In the genomic region with DNA sequence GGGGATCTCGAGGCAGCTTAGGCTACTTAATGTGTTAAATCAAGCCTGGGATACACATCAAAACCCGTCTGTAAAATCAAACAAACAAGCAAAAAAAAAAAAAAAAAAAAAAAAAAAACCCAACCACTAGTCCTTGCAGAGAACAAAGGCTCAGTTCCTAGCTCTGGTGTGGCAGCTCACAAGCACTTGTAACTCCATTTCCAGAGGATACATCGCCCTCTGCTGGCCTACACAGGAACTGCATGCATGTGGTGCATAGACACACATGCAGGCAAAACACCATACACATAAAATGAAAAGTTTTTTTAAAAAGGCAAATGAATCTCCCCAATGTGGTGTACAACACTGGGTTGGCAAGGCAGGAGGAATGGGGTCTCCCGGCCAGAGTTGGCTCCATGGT, we compare ENCODE assay signal across 9 mouse cellular contexts. TPM values are rescaled to one million over a fixed set of nuclear protein-coding genes. Genes with fewer than 3 reads are reported as not detected.
A peak's percentile ranks its signal among the peaks of the same experiment; 100 is the strongest.
DNase-seq lines count a peak whose midpoint lies in the region; ATAC-seq and TF ChIP-seq lines count a peak whose summit lies in the region.
"Had no signal": no experiment of that assay in that cellular context is flagged by ENCODE, and none has a peak within 500 bp of the region (broad histone marks: within the 10 kb centered on the region; RNA-seq: fewer than 3 reads in every experiment).

No protein-coding gene starts in this region.

- no peak overlapping the region for H3K27ac ChIP-seq in hindbrain, postnatal 0 days
- no peak overlapping the region for H3K27ac ChIP-seq in hindbrain, embryonic 16.5 days (ENCODE audit: low read depth, low read length)
- H3K27ac ChIP-seq in cortical plate, adult 2 months (ENCODE audit: insufficient read depth, low read length), result no peak overlapping the region
- peak overlapping the region; percentile 78 to 88 for H3K27ac ChIP-seq in heart, embryonic 14.5 days (replicated peaks in 1 of 2; ENCODE audit: control insufficient read depth in 1 of 2, insufficient read depth in 1 of 2, low read depth in 2 of 2, low read length in 2 of 2)
- H3K27ac ChIP-seq in limb, embryonic 14.5 days (replicated peaks; ENCODE audit: low read depth, low read length), result no peak overlapping the region
- H3K27ac ChIP-seq: macrophage had no signal

- DNase-seq in hindbrain, postnatal 0 days (ENCODE audit: low spot score), result peak; percentile 65
- DNase-seq in ZHBTc4 (ENCODE audit: low read depth, low spot score), result peak; percentile 93
- peak; percentile 29 for DNase-seq in limb, embryonic 14.5 days (ENCODE audit: low spot score)
- peak; percentile 60 for DNase-seq in retina, adult 2 months (ENCODE audit: low read depth, low spot score)
- peak; percentile 77 to 83 for DNase-seq in thymus, postnatal 36 days

- WGBS in hindbrain, postnatal 0 days, result 52% methylated on average over 4 of the region's 4 CpGs
- WGBS in hindbrain, embryonic 16.5 days, result 54% methylated on average over 4 of the region's 4 CpGs
- WGBS in heart, embryonic 14.5 days, result 57% methylated on average over 4 of the region's 4 CpGs
- 56% methylated on average over 4 of the region's 4 CpGs for WGBS in limb, embryonic 14.5 days

- no peaks in the 10 kb centered on the region for H3K36me3 ChIP-seq in hindbrain, postnatal 0 days (ENCODE audit: insufficient read depth, low read length)
- H3K36me3 ChIP-seq in hindbrain, embryonic 16.5 days (ENCODE audit: control insufficient read depth, insufficient read depth, low read length), result no peaks in the 10 kb centered on the region
- H3K36me3 ChIP-seq in heart, embryonic 14.5 days (ENCODE audit: control insufficient read depth, insufficient read depth, low read length), result no peaks in the 10 kb centered on the region
- H3K36me3 ChIP-seq in limb, embryonic 14.5 days (ENCODE audit: control insufficient read depth, insufficient read depth, low read length), result no peaks in the 10 kb centered on the region

- no peak overlapping the region for H3K4me2 ChIP-seq in hindbrain, postnatal 0 days (ENCODE audit: low read depth, low read length)
- no peak overlapping the region for H3K4me2 ChIP-seq in hindbrain, embryonic 16.5 days (ENCODE audit: low read length)
- peak overlapping the region; percentile 4; the same call in 1 of the 2 replicates for H3K4me2 ChIP-seq in heart, embryonic 14.5 days (ENCODE audit: low read length)
- H3K4me2 ChIP-seq in limb, embryonic 14.5 days (replicated peaks; ENCODE audit: low read depth, low read length, severe bottlenecking), result no peak overlapping the region

- H3K4me3 ChIP-seq in hindbrain, postnatal 0 days (ENCODE audit: low read length), result no peak overlapping the region
- no peak overlapping the region for H3K4me3 ChIP-seq in hindbrain, embryonic 16.5 days (ENCODE audit: low read length)
- H3K4me3 ChIP-seq in cortical plate, adult 2 months (ENCODE audit: insufficient read depth, low read length), result no peak overlapping the region
- H3K4me3 ChIP-seq in heart, embryonic 14.5 days (ENCODE audit: control insufficient read depth in 1 of 2, insufficient read depth in 1 of 2, low read depth in 1 of 2, low read length in 2 of 2), result no peak overlapping the region
- H3K4me3 ChIP-seq in limb, embryonic 14.5 days (replicated peaks; ENCODE audit: low read length), result no peak overlapping the region

- H3K9ac ChIP-seq in hindbrain, postnatal 0 days (replicated peaks; ENCODE audit: low read length), result no peak overlapping the region
- no peak overlapping the region for H3K9ac ChIP-seq in hindbrain, embryonic 16.5 days (ENCODE audit: low read depth, low read length)
- no peak overlapping the region for H3K9ac ChIP-seq in heart, embryonic 14.5 days (ENCODE audit: low read length)
- H3K9ac ChIP-seq in limb, embryonic 14.5 days (ENCODE audit: low read depth, low read length, severe bottlenecking), result no peak overlapping the region

- TF ChIP-seq POLR2A in cortical plate, adult 2 months (IDR thresholded peaks at IDR 0.05; ENCODE audit: extremely low read depth, insufficient read depth, low read length), result no peak
- TF ChIP-seq POLR2A in limb, embryonic 14.5 days (IDR thresholded peaks at IDR 0.05; ENCODE audit: borderline replicate concordance, extremely low read depth, insufficient read depth, insufficient read length), result no peak

- no peaks in the 10 kb centered on the region for H3K4me1 ChIP-seq in hindbrain, postnatal 0 days (ENCODE audit: insufficient read depth, low read length)
- no peaks in the 10 kb centered on the region for H3K4me1 ChIP-seq in hindbrain, embryonic 16.5 days (ENCODE audit: control insufficient read depth, insufficient read depth, low read depth, low read length)
- no peaks in the 10 kb centered on the region for H3K4me1 ChIP-seq in cortical plate, adult 2 months (ENCODE audit: control insufficient read depth, insufficient read depth, low read length)
- peaks cover 5 to 10% of the 10 kb centered on the region in 2 experiments; a peak in 2 of 4 replicates for H3K4me1 ChIP-seq in heart, embryonic 14.5 days (ENCODE audit: control insufficient read depth in 2 of 2, insufficient read depth in 2 of 2, low read length in 2 of 2)
- H3K4me1 ChIP-seq in limb, embryonic 14.5 days (ENCODE audit: control insufficient read depth, insufficient read depth, low read length), result peaks cover under 1% of the 10 kb centered on the region; the same call in 1 of the 2 replicates

- 0 out of 2 replicates have a peak, but pooled peaks have one; percentile 61 for ATAC-seq in hindbrain, postnatal 0 days
- ATAC-seq in hindbrain, embryonic 16.5 days, result no peak
- ATAC-seq in heart, embryonic 14.5 days (ENCODE audit: insufficient number of reproducible peaks, insufficient read depth, low FRiP score, low read depth), result no peak
- no peak for ATAC-seq in limb, embryonic 14.5 days (ENCODE audit: low FRiP score, low read depth)

- TF ChIP-seq CTCF in hindbrain, postnatal 0 days (IDR thresholded peaks at IDR 0.05; ENCODE audit: low read depth), result peak; percentile 78
- peak; percentile 56 for TF ChIP-seq CTCF in cortical plate, adult 2 months (IDR thresholded peaks at IDR 0.05; ENCODE audit: extremely low read depth, insufficient read depth, low read length)

- no peaks in the 10 kb centered on the region for H3K27me3 ChIP-seq in hindbrain, postnatal 0 days (ENCODE audit: insufficient read depth, low read length)
- no peaks in the 10 kb centered on the region for H3K27me3 ChIP-seq in hindbrain, embryonic 16.5 days (replicated peaks; ENCODE audit: control insufficient read depth, insufficient read depth, low read length)
- no peaks in the 10 kb centered on the region for H3K27me3 ChIP-seq in heart, embryonic 14.5 days (ENCODE audit: control insufficient read depth, insufficient read depth, low read length)
- peaks cover 18% of the 10 kb centered on the region for H3K27me3 ChIP-seq in limb, embryonic 14.5 days (ENCODE audit: control insufficient read depth, insufficient read depth, low read length)

- no peaks in the 10 kb centered on the region for H3K9me3 ChIP-seq in hindbrain, postnatal 0 days (ENCODE audit: low read length)
- no peaks in the 10 kb centered on the region for H3K9me3 ChIP-seq in hindbrain, embryonic 16.5 days (ENCODE audit: control insufficient read depth, low read length)
- H3K9me3 ChIP-seq in heart, embryonic 14.5 days (ENCODE audit: control insufficient read depth, low read length), result no peaks in the 10 kb centered on the region
- H3K9me3 ChIP-seq in limb, embryonic 14.5 days (ENCODE audit: control insufficient read depth, low read length), result no peaks in the 10 kb centered on the region

RNA-seq across cellular contexts. Expression of gene Slc7a8, which starts 4.2 kb away (rescaled TPM):
- 8.9 and 10.6 TPM in 2 replicates for total RNA-seq in hindbrain, postnatal 0 days (2014; rRNA removed)
- polyA plus RNA-seq in hindbrain, postnatal 0 days (2015; fragmentation: Nextera tagmentation; extraction: Ambion mirVana), result 7.9 and 9.3 TPM in 2 replicates
- polyA plus RNA-seq in hindbrain, embryonic 16.5 days (2015; fragmentation: Nextera tagmentation; extraction: Ambion mirVana), result 8.6 and 11.2 TPM in 2 replicates
- 51.3 and 54.7 TPM in 2 replicates for polyA plus RNA-seq in cortical plate, adult 2 months (2012; rRNA removed)
- polyA plus RNA-seq in heart, embryonic 14.5 days (2014; fragmentation: Nextera tagmentation; extraction: Ambion mirVana), result 5.0 and 5.1 TPM in 2 replicates
- polyA plus RNA-seq in limb, embryonic 14.5 days (2012; rRNA removed), result 5.8 and 6.9 TPM in 2 replicates
- polyA plus RNA-seq in limb, embryonic 14.5 days (2014; fragmentation: Nextera tagmentation; extraction: Ambion mirVana), result 4.5 and 4.7 TPM in 2 replicates

RNA-seq across cellular contexts. Expression of gene Rnf212b, which starts 28.0 kb away (rescaled TPM):
- total RNA-seq in hindbrain, postnatal 0 days (2014; rRNA removed), result not detected in 2 replicates
- polyA plus RNA-seq in hindbrain, postnatal 0 days (2015; fragmentation: Nextera tagmentation; extraction: Ambion mirVana), result not detected in 2 replicates
- 0.20 TPM in 1 of 2 replicates, not detected in the other for polyA plus RNA-seq in hindbrain, embryonic 16.5 days (2015; fragmentation: Nextera tagmentation; extraction: Ambion mirVana)
- polyA plus RNA-seq in cortical plate, adult 2 months (2012; rRNA removed), result not detected in 2 replicates
- polyA plus RNA-seq in heart, embryonic 14.5 days (2014; fragmentation: Nextera tagmentation; extraction: Ambion mirVana), result not detected in 2 replicates
- polyA plus RNA-seq in limb, embryonic 14.5 days (2012; rRNA removed), result not detected in 2 replicates
- polyA plus RNA-seq in limb, embryonic 14.5 days (2014; fragmentation: Nextera tagmentation; extraction: Ambion mirVana), result not detected in 2 replicates
- polyA plus RNA-seq: macrophage had no signal

Comparison
In these comparisons a context has a peak if more than half of its experiments do, and no peak if none do; other contexts are left out.
1. DNase-seq: peak in every context shown above with its lines; median percentile 93 in ZHBTc4; 80 in thymus, postnatal 36 days; 65 in hindbrain, postnatal 0 days; 60 in retina, adult 2 months; 29 in limb, embryonic 14.5 days.
2. H3K27ac ChIP-seq: peak in heart, embryonic 14.5 days (2 of 2); none in hindbrain, postnatal 0 days (single experiment), hindbrain, embryonic 16.5 days (single experiment), cortical plate, adult 2 months (single experiment) and limb, embryonic 14.5 days (single experiment).